Mouse (Mus musculus) stomach, embryonic 14.5 days (tissue): ENCODE data around the gene Col13a1. TPM values are rescaled to one million over a fixed set of nuclear protein-coding genes. Genes with fewer than 3 reads are reported as not detected.
A peak's percentile ranks its signal among the peaks of the same experiment; 100 is the strongest.

Source experiments
- ATAC-seq: fragments of 200-750 bp; cut with Nextera tagmentation; 2 replicates; pipeline ENCODE4 v1.8.0; 2017; ENCODE audit warnings: low read depth, moderate TSS enrichment; ENCODE audit not compliant: insufficient number of reproducible peaks, insufficient read depth, low FRiP score
- H3K27ac ChIP-seq: fragments of 300-500 bp; sonication (generic); 2 replicates; pipeline ENCODE4 v1.5.1; 2014; ENCODE audit warnings: mild to moderate bottlenecking, low read length, moderate library complexity, mixed read lengths
- H3K27me3 ChIP-seq: fragments of 300-500 bp; sonication (generic); 2 replicates; pipeline ENCODE4 v1.6.1; 2014; ENCODE audit warnings: low read length, control low read depth, mixed read lengths; ENCODE audit not compliant: control insufficient read depth, insufficient read depth
- H3K36me3 ChIP-seq: fragments of 300-500 bp; sonication (generic); 2 replicates; pipeline ENCODE4 v1.6.1; 2014; ENCODE audit warnings: mild to moderate bottlenecking, control low read depth, low read length, moderate library complexity, mixed read lengths; ENCODE audit not compliant: control insufficient read depth, insufficient read depth
- H3K4me1 ChIP-seq: fragments of 300-500 bp; sonication (generic); 2 replicates; pipeline ENCODE4 v1.6.1; 2014; ENCODE audit warnings: low read length, control low read depth, mixed read lengths; ENCODE audit not compliant: control insufficient read depth, insufficient read depth
- H3K4me2 ChIP-seq: fragments of 300-500 bp; sonication (generic); replicated peaks from 2 replicates; pipeline ENCODE4 v1.6.1; 2014; ENCODE audit warnings: low read depth, low read length, control low read depth
- H3K4me3 ChIP-seq: fragments of 300-500 bp; sonication (generic); 2 replicates; pipeline ENCODE4 v1.5.1; 2014; ENCODE audit warnings: low read depth, low read length, control low read depth
- H3K9ac ChIP-seq: fragments of 300-500 bp; sonication (generic); replicated peaks from 2 replicates; pipeline ENCODE4 v1.6.1; 2014; ENCODE audit warnings: low read depth, mild to moderate bottlenecking, control low read depth, low read length, moderate library complexity, mixed read lengths
- H3K9me3 ChIP-seq: fragments of 300-500 bp; sonication (generic); 2 replicates; pipeline ENCODE4 v1.6.1; 2016; ENCODE audit warnings: low read depth, low read length, control low read depth; ENCODE audit not compliant: control insufficient read depth
- WGBS: fragments of 180-500 bp; shearing (Covaris S2); extraction: QIAGEN DNeasy Blood & Tissue Kit; methylation state at CpG from one replicate; pipeline ENCODE4 v1.1.7; 2014; 5-methylcytosine and 5-hydroxymethylcytosine counted together
- polyA plus RNA-seq: library from polyadenylated mRNA; unstranded; fragments of >200 nt; fragmentation: Nextera tagmentation; extraction: Ambion mirVana; gene quantifications from 2 replicates; pipeline ENCODE4 v1.2.1, GENCODE M21; 2014

Col13a1 gene
- polyA plus RNA-seq, 1 experiment from 2014 or later, result 2.6 TPM

DNA sequence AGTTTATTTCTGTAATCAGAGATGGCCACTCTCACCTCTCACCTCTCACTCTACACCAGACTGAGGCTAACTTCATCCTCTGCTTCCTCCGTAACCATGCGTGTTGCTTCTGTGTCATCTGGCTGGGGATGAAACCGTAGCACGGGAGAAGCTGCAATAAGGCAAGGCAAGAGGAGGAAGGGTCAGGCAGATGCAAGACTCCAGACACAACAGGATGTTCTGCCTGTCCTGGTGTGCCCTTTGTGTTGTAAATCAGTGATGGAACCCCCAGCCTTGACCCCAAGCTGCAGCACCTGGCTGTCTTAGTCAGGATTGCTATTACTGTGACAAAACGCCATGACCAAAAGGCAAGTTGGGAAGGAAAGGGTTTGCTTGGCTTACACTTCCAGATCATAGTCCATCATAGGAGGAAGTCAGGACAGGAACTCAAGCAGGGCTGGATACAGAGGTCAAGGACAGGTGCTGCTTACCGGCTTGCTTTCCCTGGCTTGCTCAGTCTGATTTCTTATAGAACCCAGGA lies 31.1 kb upstream of the Col13a1 start:
- H3K4me1 ChIP-seq, result no peaks in the 10 kb centered on the region
- H3K27ac ChIP-seq, result no peak overlapping the region
- H3K4me3 ChIP-seq, result no peak overlapping the region

DNA sequence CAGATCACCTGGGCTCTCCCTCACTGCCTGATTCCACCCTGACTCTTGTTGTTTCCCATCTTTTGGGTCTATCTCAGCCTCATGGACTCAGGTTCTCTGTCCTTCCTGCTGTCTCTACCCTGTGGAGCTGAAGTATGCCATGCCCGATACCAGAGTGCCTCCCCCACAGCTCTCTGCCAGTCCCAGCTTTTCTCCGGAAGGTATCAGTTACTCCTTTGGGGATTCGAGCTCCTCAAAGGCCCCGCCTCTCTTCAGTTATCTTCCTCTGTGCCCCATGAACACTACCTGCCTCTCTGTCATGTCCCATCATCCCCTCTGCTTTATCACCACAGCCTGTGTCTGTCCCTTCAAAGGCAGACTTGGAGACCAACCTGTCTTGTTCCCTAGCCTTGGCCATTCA lies 29.1 kb upstream of the Col13a1 start:
- no peaks in the 10 kb centered on the region for H3K9me3 ChIP-seq
- H3K4me3 ChIP-seq, result no peak overlapping the region
- no peak overlapping the region for H3K27ac ChIP-seq
- no peaks in the 10 kb centered on the region for H3K27me3 ChIP-seq
- no peak for ATAC-seq
- no peaks in the 10 kb centered on the region for H3K4me1 ChIP-seq
- no peak overlapping the region for H3K9ac ChIP-seq
- WGBS, result 74% methylated on average over 4 of the region's 4 CpGs
- no peak overlapping the region for H3K4me2 ChIP-seq
- no peaks in the 10 kb centered on the region for H3K36me3 ChIP-seq

More for the DNA sequence above, 31.1 kb upstream of the Col13a1 start:
- Histone ChIP-seq H3K9ac (no peak overlapping the region), H3K9me3 (no peaks in the 10 kb centered on the region), H3K4me2 (no peak overlapping the region), H3K36me3 (no peaks in the 10 kb centered on the region), H3K27me3 (no peaks in the 10 kb centered on the region)
- no peak for ATAC-seq
- WGBS, result 63% methylated on average over 6 of the region's 6 CpGs

DNA sequence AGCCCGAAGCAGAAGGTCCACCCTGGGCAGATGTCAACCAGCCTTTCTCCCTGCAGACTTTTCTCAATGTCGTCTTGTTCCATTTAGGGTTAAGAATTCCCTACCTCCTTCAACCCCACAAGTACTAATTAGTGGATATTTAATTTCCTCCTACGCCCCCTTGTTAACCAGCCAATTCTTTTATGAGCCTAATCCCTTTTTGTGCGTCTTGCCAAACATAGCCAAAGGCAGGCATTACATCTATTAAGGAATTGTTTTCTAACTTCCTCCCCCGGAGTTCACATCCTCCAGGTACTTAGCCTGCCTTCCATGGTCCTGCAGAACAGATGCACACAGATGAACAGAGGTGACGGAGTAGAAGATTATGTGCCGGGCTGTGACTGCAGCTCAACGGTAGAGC lies 27.5 kb upstream of the Col13a1 start:
- no peak overlapping the region for H3K4me3 ChIP-seq
- no peak overlapping the region for H3K9ac ChIP-seq
- H3K27ac ChIP-seq, result no peak overlapping the region
- H3K4me2 ChIP-seq, result no peak overlapping the region
- H3K4me1 ChIP-seq, result no peaks in the 10 kb centered on the region
- H3K9me3 ChIP-seq, result no peaks in the 10 kb centered on the region
- WGBS, result 79% methylated on average over 8 of the region's 8 CpGs
- H3K27me3 ChIP-seq, result no peaks in the 10 kb centered on the region
- H3K36me3 ChIP-seq, result no peaks in the 10 kb centered on the region
- no peak for ATAC-seq

DNA sequence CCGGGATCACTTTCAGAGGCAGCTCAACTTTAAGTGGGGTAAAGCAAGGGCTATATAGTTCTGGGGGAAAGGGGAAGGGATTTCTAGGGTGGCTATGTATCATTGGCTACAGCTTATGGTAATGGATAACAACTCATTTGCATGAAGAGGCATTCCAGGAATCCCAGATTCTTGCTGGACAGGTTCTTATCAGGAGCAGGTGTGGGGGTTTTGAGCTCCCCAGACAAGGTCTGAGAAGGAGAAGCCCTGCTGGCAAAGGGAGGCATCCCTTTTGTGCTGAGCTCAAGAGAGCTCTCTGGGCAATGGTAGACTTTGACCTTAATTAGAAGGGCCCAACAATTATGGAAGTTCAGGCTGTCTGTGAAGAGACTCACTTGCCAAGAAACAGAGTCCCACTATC lies 21.3 kb upstream of the Col13a1 start:
- Histone ChIP-seq H3K4me1 (no peaks in the 10 kb centered on the region), H3K9me3 (no peaks in the 10 kb centered on the region)
- 91% methylated on average over 1 of the region's 1 CpGs for WGBS

DNA sequence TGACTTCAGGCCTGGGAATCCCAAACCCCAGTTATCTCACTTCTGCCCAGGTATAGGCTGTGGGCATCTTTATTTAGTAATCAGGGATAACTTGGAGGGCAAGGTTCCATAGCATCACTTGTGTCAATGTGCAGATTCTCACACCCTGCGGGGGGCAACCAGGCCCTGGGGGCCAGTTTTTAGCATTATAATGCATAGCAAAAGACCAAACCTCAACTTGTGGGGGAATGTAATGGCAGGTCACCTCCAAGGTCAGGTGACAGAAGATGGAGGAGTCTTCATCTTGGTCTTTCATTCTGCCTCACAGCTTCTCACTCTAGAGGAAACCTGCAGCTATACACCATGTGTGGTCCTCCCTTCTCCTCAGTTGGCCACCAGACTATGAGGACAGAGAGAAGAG lies 20.9 kb upstream of the Col13a1 start:
- no peak for ATAC-seq
- Histone ChIP-seq H3K9ac (no peak overlapping the region), H3K27ac (no peak overlapping the region), H3K36me3 (no peaks in the 10 kb centered on the region), H3K27me3 (no peaks in the 10 kb centered on the region), H3K9me3 (no peaks in the 10 kb centered on the region), H3K4me3 (no peak overlapping the region), H3K4me1 (no peaks in the 10 kb centered on the region), H3K4me2 (no peak overlapping the region)
- 86% methylated on average over 1 of the region's 1 CpGs for WGBS

More for the DNA sequence above, 21.3 kb upstream of the Col13a1 start:
- H3K27ac ChIP-seq, result no peak overlapping the region
- ATAC-seq, result no peak
- H3K27me3 ChIP-seq, result no peaks in the 10 kb centered on the region
- no peak overlapping the region for H3K9ac ChIP-seq
- no peaks in the 10 kb centered on the region for H3K36me3 ChIP-seq
- no peak overlapping the region for H3K4me2 ChIP-seq
- H3K4me3 ChIP-seq, result no peak overlapping the region

DNA sequence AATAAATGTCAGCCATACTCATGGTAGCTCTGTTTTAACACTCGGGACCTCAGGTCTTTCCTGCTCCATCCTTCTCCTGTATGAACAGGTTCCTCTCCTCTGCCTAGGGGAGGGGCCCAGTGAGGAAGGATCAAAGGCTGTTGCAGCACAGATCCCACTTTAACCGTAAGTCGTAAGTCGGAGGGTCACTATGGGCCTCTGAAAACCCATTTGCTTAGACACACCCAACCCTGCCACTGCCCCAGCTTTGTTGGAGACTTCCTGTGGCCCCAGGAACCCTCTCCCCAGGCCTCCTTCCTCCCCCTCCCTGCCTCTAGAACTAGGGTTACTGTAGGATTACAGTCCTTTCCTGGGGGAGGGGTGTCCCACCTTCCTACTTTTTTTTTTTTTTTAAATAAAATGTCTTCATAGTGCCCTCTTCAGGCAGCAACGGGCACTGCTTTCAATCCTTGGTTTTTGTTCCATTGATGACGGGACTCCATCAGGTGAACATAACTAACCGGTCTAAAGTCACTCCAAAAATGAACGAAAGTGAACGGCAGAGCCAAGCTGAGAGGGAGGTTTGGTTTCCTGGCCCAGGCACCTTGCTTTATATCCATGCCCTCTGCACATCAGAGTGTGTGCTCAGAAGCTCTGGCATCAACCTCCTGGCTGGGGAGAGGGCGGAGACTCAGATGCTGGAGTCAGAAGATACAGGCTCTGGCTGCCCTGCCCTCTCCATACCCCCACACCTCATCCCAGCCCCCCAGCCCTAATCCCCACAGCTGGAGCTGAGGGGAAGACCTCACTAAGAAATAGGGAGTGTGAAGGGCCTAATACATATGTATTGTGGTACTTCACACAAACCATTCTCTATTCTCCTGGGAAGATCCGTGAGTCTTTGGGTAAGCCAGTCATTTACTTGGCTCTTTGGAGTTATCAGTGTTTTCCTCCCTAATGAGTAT lies 12.8 kb upstream of the Col13a1 start:
- no peak overlapping the region for H3K27ac ChIP-seq
- WGBS, result 25% methylated on average over 11 of the region's 11 CpGs
- H3K4me3 ChIP-seq, result no peak overlapping the region
- H3K4me1 ChIP-seq, result no peaks in the 10 kb centered on the region
- H3K36me3 ChIP-seq, result no peaks in the 10 kb centered on the region
- no peak for ATAC-seq
- no peaks in the 10 kb centered on the region for H3K9me3 ChIP-seq
- H3K27me3 ChIP-seq, result no peaks in the 10 kb centered on the region
- H3K9ac ChIP-seq, result no peak overlapping the region
- no peak overlapping the region for H3K4me2 ChIP-seq

DNA sequence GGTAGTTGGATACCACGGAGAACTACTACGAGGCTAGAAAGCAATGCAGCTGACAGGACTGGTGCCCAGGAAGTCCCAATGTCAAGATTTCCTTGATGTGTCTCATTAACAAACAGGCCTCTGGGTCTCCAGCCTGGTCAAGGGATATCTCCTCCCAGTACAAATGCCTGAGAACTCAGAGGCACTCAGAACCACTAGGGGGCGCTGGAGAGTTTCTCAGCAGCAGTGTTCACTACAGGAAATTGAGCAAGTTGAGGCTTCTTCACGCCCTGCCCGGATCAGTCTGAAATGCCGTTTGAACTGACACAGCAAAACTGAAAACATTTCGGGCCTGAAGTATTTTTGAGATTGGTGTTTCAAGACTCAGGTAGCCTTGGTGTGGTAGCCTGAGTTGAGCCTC lies 1.5 kb upstream of the Col13a1 start:
- Histone ChIP-seq H3K9ac (no peak overlapping the region), H3K36me3 (no peaks in the 10 kb centered on the region), H3K9me3 (peaks cover 2% of the 10 kb centered on the region; the same call in 1 of the 2 replicates), H3K27me3 (peaks cover 25% of the 10 kb centered on the region), H3K4me3 (no peak overlapping the region), H3K4me1 (peaks cover 8% of the 10 kb centered on the region; the same call in 1 of the 2 replicates), H3K27ac (no peak overlapping the region), H3K4me2 (no peak overlapping the region)
- peak; percentile 60; the same call in 1 of the 2 replicates for ATAC-seq
- under 1% methylated on average over 7 of the region's 7 CpGs for WGBS

DNA sequence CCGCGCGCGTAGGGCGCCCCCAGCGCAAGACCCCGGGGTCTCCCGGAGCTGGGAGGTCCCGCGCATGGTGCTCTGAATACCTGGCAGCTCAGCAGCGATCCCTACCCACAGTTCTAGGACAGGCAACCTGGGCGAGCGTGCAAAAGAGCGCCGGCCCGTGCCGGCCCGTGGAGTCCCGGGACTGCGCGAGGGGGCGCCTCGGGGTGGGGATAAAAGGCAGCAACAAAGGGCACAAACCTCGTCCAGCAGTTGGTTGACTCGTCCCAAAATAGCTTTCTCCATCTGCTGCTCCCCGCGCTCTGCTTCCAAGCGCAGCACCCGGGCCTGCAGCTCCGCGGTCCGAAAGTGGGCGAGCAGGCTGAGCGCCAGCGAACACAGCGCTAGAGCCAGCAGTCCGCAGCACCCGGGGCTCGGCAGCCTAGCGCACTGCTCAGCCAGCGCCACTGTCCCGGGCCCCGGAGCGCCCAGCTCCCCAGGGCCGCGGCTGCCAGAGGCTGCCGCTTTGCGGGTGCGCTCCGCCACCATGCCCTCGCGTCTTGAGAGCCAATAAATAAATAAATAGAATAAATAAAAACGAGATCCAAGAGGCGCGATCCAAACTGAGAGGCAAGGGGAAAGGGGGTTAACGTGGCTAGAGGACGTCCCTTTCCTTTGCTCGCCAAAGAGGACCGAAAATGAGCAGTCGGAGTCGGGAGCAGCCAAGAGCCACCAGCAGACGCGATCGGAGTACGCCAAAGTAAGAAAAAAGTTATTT lies 619 bp downstream of the Col13a1 start:
- Histone ChIP-seq H3K27ac (no peak overlapping the region), H3K9ac (peak overlapping the region; percentile 10; the same call in 1 of the 2 replicates), H3K4me2 (peak overlapping the region; percentile 65), H3K9me3 (no peaks in the 10 kb centered on the region; the same call in 1 of the 2 replicates), H3K36me3 (no peaks in the 10 kb centered on the region), H3K4me1 (peaks cover 8% of the 10 kb centered on the region; the same call in 1 of the 2 replicates), H3K27me3 (peaks cover 25% of the 10 kb centered on the region), H3K4me3 (peak overlapping the region; percentile 39)
- under 1% methylated on average over 65 of the region's 65 CpGs for WGBS
- ATAC-seq, result no peak
